Mouse (Mus musculus) layer of hippocampus, adult 2 months (tissue): ENCODE data around the gene Olfr1375. TPM values are rescaled to one million over a fixed set of nuclear protein-coding genes. Genes with fewer than 3 reads are reported as not detected.
A peak's percentile ranks its signal among the peaks of the same experiment; 100 is the strongest.

Source experiments
- DNase-seq, 2 experiments: peaks; one replicate each; pipeline ENCODE4 v3.0.0; 2022; ENCODE audit warnings: low spot score in 2 of 2
- H3K27ac ChIP-seq: fragments of 200-600 bp; 2 replicates; pipeline ENCODE4 v1.8.1; 2022
- H3K4me3 ChIP-seq: fragments of 200-600 bp; 2 replicates; pipeline ENCODE4 v1.8.1; 2022; ENCODE audit warnings: mild to moderate bottlenecking
- CTCF ChIP-seq: fragments of 200-600 bp; conservative IDR thresholded peaks from 2 replicates; pipeline ENCODE4 v1.8.1; 2022; ENCODE audit warnings: antibody characterized with exemption, mild to moderate bottlenecking, moderate library complexity
- total RNA-seq, 2 experiments: library from RNA; stranded (reverse); gene quantifications; 2 replicates each; pipeline ENCODE4 v1.2.3; 2021

Gene Olfr1375
- total RNA-seq, 2 experiments from 2014 or later = not detected

GRCm38 (mm10) chr11:51059151-51059571 lies 11.3 kb downstream of the Olfr1375 start, which contains the start of gene Zfp354a:
Gene Zfp354a, plus strand, starts transcription at chr11:51059257.
- TF ChIP-seq CTCF = no peak; the same call in 1 of the 2 replicates
- Histone ChIP-seq H3K4me3 (peak within 1 kb of the TSS; percentile 90), H3K27ac (peak within 1 kb of the TSS; percentile 87)
- DNase-seq = peak; percentile 74 to 79

- peak overlapping the region; percentile 87 for H3K27ac ChIP-seq
- no peak for DNase-seq
- no peak for TF ChIP-seq CTCF
- H3K4me3 ChIP-seq = peak overlapping the region; percentile 90
These were observed 11.7 kb downstream of the Olfr1375 start for GRCm38 (mm10) chr11:51059640-51060039.

GRCm38 (mm10) chr11:51060981-51061380 lies 13.1 kb downstream of the Olfr1375 start:
- DNase-seq = no peak
- Histone ChIP-seq H3K4me3 (no peak overlapping the region), H3K27ac (no peak overlapping the region)
- no peak for TF ChIP-seq CTCF

DNA sequence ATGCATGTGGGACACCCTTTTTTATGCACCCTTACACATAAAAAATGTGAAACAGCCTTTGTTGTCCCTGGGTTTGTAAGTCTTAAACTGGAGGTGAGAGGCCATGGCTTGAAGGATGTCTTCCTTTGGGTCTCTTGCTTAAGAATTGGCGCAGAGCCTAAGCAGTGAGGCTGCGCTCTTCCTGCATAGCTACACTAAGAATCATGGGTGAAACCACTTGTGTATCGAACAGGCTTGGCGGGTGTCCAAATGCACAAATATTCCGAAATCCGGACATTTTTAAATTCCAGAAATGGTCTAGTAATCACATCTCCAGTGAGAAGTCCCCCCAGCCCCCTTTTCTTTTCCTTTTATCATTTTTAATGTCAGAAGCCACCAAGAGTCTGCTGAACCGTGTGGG lies 15.4 kb downstream of the Olfr1375 start:
- no peak overlapping the region for H3K4me3 ChIP-seq
- no peak for DNase-seq
- TF ChIP-seq CTCF = no peak
- H3K27ac ChIP-seq = no peak overlapping the region

- TF ChIP-seq CTCF = no peak
- no peak overlapping the region for H3K27ac ChIP-seq
- no peak overlapping the region for H3K4me3 ChIP-seq
- DNase-seq = no peak
These were observed 15.9 kb downstream of the Olfr1375 start for GRCm38 (mm10) chr11:51063841-51064240.

DNA sequence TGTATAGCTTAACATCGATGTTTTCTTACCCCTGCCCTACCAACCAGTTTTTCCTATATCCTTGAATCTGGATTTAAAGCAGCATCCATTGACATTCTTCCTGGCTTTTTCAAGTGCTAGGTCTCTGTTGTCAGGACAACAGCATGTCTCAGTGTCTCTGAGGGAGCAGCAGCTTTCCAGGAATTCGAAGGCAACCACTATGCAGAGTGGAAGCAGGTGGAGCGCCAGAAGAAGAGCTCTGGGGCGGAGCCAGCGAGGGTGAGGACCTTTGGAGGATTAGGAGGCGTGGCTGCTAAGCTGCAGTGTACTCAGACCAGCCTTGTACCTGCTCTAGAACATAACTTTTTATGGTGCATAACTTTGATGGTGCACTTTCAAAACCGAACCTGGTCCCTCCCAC lies 36.6 kb downstream of the Olfr1375 start:
- DNase-seq = no peak
- no peak overlapping the region for H3K4me3 ChIP-seq
- no peak overlapping the region for H3K27ac ChIP-seq
- no peak for TF ChIP-seq CTCF

- no peak for TF ChIP-seq CTCF
- DNase-seq = peak; percentile 33 to 52
- H3K27ac ChIP-seq = no peak overlapping the region
- H3K4me3 ChIP-seq = no peak overlapping the region
These were observed 37.4 kb downstream of the Olfr1375 start for GRCm38 (mm10) chr11:51085269-51085668.

Other genes with a start within 250 kb of the Olfr1375 start
- 10 to 100 TPM; 40.8 to 49.6 TPM for gene Zfp354c, start 220.4 kb upstream of the Olfr1375 start, total RNA-seq
- 1 to 10 TPM; 4.0 to 4.1 TPM for gene Zfp879, start 206.6 kb upstream of the Olfr1375 start, total RNA-seq
- not detected for gene Grm6, start 197.4 kb upstream of the Olfr1375 start, total RNA-seq
- gene Zfp454, start 160.5 kb upstream of the Olfr1375 start, total RNA-seq = 1 to 10 TPM; 5.3 to 6.4 TPM
- gene Zfp2, start 131.9 kb upstream of the Olfr1375 start, total RNA-seq = 10 to 100 TPM; 20.1 to 20.2 TPM
- gene Zfp354b, start 116.5 kb upstream of the Olfr1375 start, total RNA-seq = 1 to 10 TPM; 6.3 to 8.1 TPM
- not detected for gene 4933414I15Rik, start 104.3 kb upstream of the Olfr1375 start, total RNA-seq
- not detected for gene Prop1, start 94.3 kb upstream of the Olfr1375 start, total RNA-seq
- not detected for gene Olfr1378, start 81.6 kb upstream of the Olfr1375 start, total RNA-seq
- not detected for gene Olfr1377, start 66.1 kb upstream of the Olfr1375 start, total RNA-seq
- not detected for gene Olfr51, start 44.5 kb upstream of the Olfr1375 start, total RNA-seq
- gene Olfr54, start 33.9 kb upstream of the Olfr1375 start, total RNA-seq = not detected
- 1 to 10 TPM; 7.3 to 8.3 TPM for gene Zfp354a, start 11.1 kb downstream of the Olfr1375 start, total RNA-seq
- gene Gm12569, start 172.4 kb downstream of the Olfr1375 start, total RNA-seq = not detected
- 100 to 1,000 TPM; 113 to 130 TPM for gene Clk4, start 213.6 kb downstream of the Olfr1375 start, total RNA-seq
- under 1 TPM in 1 of 2 experiments, not detected in 1; 0.44 TPM for gene BC049762, start 214.9 kb downstream of the Olfr1375 start, total RNA-seq
- 1 to 10 TPM; 5.3 to 6.7 TPM for gene Col23a1, start 241.8 kb downstream of the Olfr1375 start, total RNA-seq